Mouse (Mus musculus) effector memory CD4-positive, alpha-beta T cell, adult 5 months (primary cell): Measurements from ENCODE around the gene Cd36. TPM values are rescaled to one million over a fixed set of nuclear protein-coding genes. Genes with fewer than 3 reads are reported as not detected.

Source experiments
- polyA plus RNA-seq: library from polyadenylated mRNA; unstranded; fragments of 100-300 nt; shearing (Covaris generic); gene quantifications from one replicate; pipeline ENCODE4 v1.2.1, GENCODE M21; 2017

Gene Cd36
- polyA plus RNA-seq, result 0.21 TPM

GRCm38 (mm10) chr5:17888598-17888997 is at the start of gene Cd36:
Cd36 (minus strand) TSS chr5:17888801.

Other genes starting within 250 kb of the Cd36 start
- not detected for gene Gnat3, start 73.7 kb upstream of the Cd36 start, polyA plus RNA-seq